Mouse (Mus musculus) heart, postnatal 0 days (tissue): ENCODE results near the gene Ppp6r1. TPM values are rescaled to one million over a fixed set of nuclear protein-coding genes. Genes with fewer than 3 reads are reported as not detected.
A peak's percentile ranks its signal among the peaks of the same experiment; 100 is the strongest.

ENCODE experiments used
- ATAC-seq: fragments of 200-750 bp; cut with Nextera tagmentation; 2 replicates; pipeline ENCODE4 v1.8.0; 2017; ENCODE audit warnings: low read depth, moderate number of reproducible peaks, moderate library complexity; ENCODE audit not compliant: insufficient read depth
- DNase-seq: peaks from one replicate; pipeline ENCODE4 v3.0.0-alpha.2; 2016; ENCODE audit warnings: low spot score
- H3K27ac ChIP-seq: fragments of 300-500 bp; sonication (generic); 2 replicates; pipeline ENCODE4 v1.5.1; 2014; ENCODE audit warnings: low read depth, mild to moderate bottlenecking
- H3K27me3 ChIP-seq: fragments of 300-500 bp; sonication (generic); 2 replicates; pipeline ENCODE4 v1.6.1; 2014; ENCODE audit warnings: low read length, mixed read lengths; ENCODE audit not compliant: control insufficient read depth, insufficient read depth
- H3K36me3 ChIP-seq: fragments of 300-500 bp; sonication (generic); replicated peaks from 2 replicates; pipeline ENCODE4 v1.6.1; 2014; ENCODE audit warnings: low read length, mixed read lengths; ENCODE audit not compliant: control insufficient read depth, insufficient read depth
- H3K4me1 ChIP-seq: fragments of 300-500 bp; sonication (generic); 2 replicates; pipeline ENCODE4 v1.6.1; 2014; ENCODE audit warnings: antibody characterized with exemption; ENCODE audit not compliant: control insufficient read depth, insufficient read depth
- H3K4me2 ChIP-seq: fragments of 300-500 bp; sonication (generic); 2 replicates; pipeline ENCODE4 v1.6.1; 2014; ENCODE audit warnings: low read depth, mild to moderate bottlenecking, low read length, moderate library complexity
- H3K4me3 ChIP-seq: fragments of 300-500 bp; sonication (generic); 2 replicates; pipeline ENCODE4 v1.5.1; 2014; ENCODE audit warnings: low read depth, low read length
- H3K9ac ChIP-seq: fragments of 300-500 bp; sonication (generic); replicated peaks from 2 replicates; pipeline ENCODE4 v1.6.1; 2014; ENCODE audit warnings: low read depth, low read length, mixed read lengths
- H3K9me3 ChIP-seq: fragments of 300-500 bp; sonication (generic); replicated peaks from 2 replicates; pipeline ENCODE4 v1.6.1; 2016; ENCODE audit warnings: low read length; ENCODE audit not compliant: control insufficient read depth
- CTCF ChIP-seq: IDR thresholded peaks from 2 replicates; pipeline ENCODE4 v1.5.1; 2016; ENCODE audit warnings: antibody characterized with exemption, control low read depth, low read depth
- EP300 ChIP-seq: IDR thresholded peaks from 2 replicates; pipeline ENCODE4 v1.6.1; 2016; ENCODE audit warnings: antibody characterized with exemption, low read depth
- WGBS: fragments of 180-500 bp; shearing (Covaris S2); extraction: QIAGEN DNeasy Blood & Tissue Kit; methylation state at CpG from one replicate; pipeline ENCODE4 v1.1.7; 2014; 5-methylcytosine and 5-hydroxymethylcytosine counted together
- polyA plus RNA-seq: library from polyadenylated mRNA; unstranded; fragments of >200 nt; fragmentation: Nextera tagmentation; extraction: Ambion mirVana; gene quantifications from 2 replicates; pipeline ENCODE4 v1.2.1, GENCODE M21; 2015
- total RNA-seq: library from RNA; depleted of rRNA; stranded (reverse); fragments of >200 nt; gene quantifications from 2 replicates; pipeline ENCODE4 v1.2.3, GENCODE M21; 2014; ENCODE audit warnings: low replicate concordance

The Ppp6r1 gene
- total and polyA plus RNA-seq, 2 experiments from 2014 or later, result 5.7 to 101 TPM

- H3K27ac ChIP-seq, result peak overlapping the region; percentile 88
- DNase-seq, result peak; percentile 27
- peak overlapping the region; percentile 91 for H3K4me2 ChIP-seq
- peaks cover 42% of the 10 kb centered on the region for H3K4me1 ChIP-seq
- no peaks in the 10 kb centered on the region for H3K27me3 ChIP-seq
- H3K9ac ChIP-seq, result peak overlapping the region; percentile 91
- H3K4me3 ChIP-seq, result peak overlapping the region; percentile 74
- H3K9me3 ChIP-seq, result no peaks in the 10 kb centered on the region
- TF ChIP-seq CTCF (no peak), EP300 (peak; percentile 8; the same call in 1 of the 2 replicates)
- peak; percentile 45 for ATAC-seq
- peaks cover 14% of the 10 kb centered on the region for H3K36me3 ChIP-seq
- WGBS, result 1% methylated on average over 48 of the region's 78 CpGs
Measured at GRCm38 (mm10) chr7:4658128-4658907, 501 bp downstream of the Ppp6r1 start.

GRCm38 (mm10) chr7:4657521-4658127 lies 1.2 kb downstream of the Ppp6r1 start:
- 26% methylated on average over 9 of the region's 9 CpGs for WGBS
- Histone ChIP-seq H3K27me3 (no peaks in the 10 kb centered on the region), H3K4me1 (peaks cover 42% of the 10 kb centered on the region), H3K4me2 (peak overlapping the region; percentile 91), H3K36me3 (peaks cover 18% of the 10 kb centered on the region; the same call in 1 of the 2 replicates), H3K4me3 (peak overlapping the region; percentile 74), H3K27ac (peak overlapping the region; percentile 88), H3K9me3 (no peaks in the 10 kb centered on the region), H3K9ac (peak overlapping the region; percentile 91)
- no peak for TF ChIP-seq CTCF
- no peak for TF ChIP-seq EP300
- DNase-seq (no peak), ATAC-seq (no peak)

- DNase-seq, result no peak
- no peak for ATAC-seq
- Histone ChIP-seq H3K27ac (no peak overlapping the region), H3K9ac (peak overlapping the region; percentile 91), H3K4me3 (0 out of 2 replicates have a peak overlapping the region, but pooled peaks have one; percentile 74), H3K36me3 (0 out of 2 replicates have a peak, but pooled peaks cover 11% of the 10 kb centered on the region), H3K4me1 (peaks cover 42% of the 10 kb centered on the region), H3K9me3 (no peaks in the 10 kb centered on the region), H3K4me2 (peak overlapping the region; percentile 91), H3K27me3 (no peaks in the 10 kb centered on the region)
- TF ChIP-seq EP300 (no peak), CTCF (no peak)
- WGBS, result 32% methylated on average over 1 of the region's 1 CpGs
Measured at GRCm38 (mm10) chr7:4656818-4657217, 2.0 kb downstream of the Ppp6r1 start.

- H3K27me3 ChIP-seq, result no peaks in the 10 kb centered on the region
- no peak overlapping the region; the same call in 1 of the 2 replicates for H3K4me2 ChIP-seq
- H3K4me3 ChIP-seq, result no peak overlapping the region
- peaks cover 42% of the 10 kb centered on the region for H3K4me1 ChIP-seq
- no peak overlapping the region for H3K9ac ChIP-seq
- H3K27ac ChIP-seq, result no peak overlapping the region
- 0 out of 2 replicates have a peak, but pooled peaks cover 11% of the 10 kb centered on the region for H3K36me3 ChIP-seq
- WGBS, result 61% methylated on average over 1 of the region's 1 CpGs
- no peak for DNase-seq
- no peak for ATAC-seq
- TF ChIP-seq EP300 (no peak), CTCF (no peak)
- no peaks in the 10 kb centered on the region for H3K9me3 ChIP-seq
Measured at GRCm38 (mm10) chr7:4655916-4656315, 2.9 kb downstream of the Ppp6r1 start.

GRCm38 (mm10) chr7:4655393-4655792 lies 3.4 kb downstream of the Ppp6r1 start:
- 73% methylated on average over 4 of the region's 4 CpGs for WGBS
- H3K9ac ChIP-seq, result no peak overlapping the region
- no peak for DNase-seq

More at GRCm38 (mm10) chr7:4655393-4655792, 3.4 kb downstream of the Ppp6r1 start:
- TF ChIP-seq CTCF (no peak), EP300 (no peak)
- peaks cover 42% of the 10 kb centered on the region for H3K4me1 ChIP-seq
- H3K9me3 ChIP-seq, result no peaks in the 10 kb centered on the region
- no peak overlapping the region for H3K4me3 ChIP-seq
- no peaks in the 10 kb centered on the region for H3K27me3 ChIP-seq
- H3K27ac ChIP-seq, result no peak overlapping the region
- H3K4me2 ChIP-seq, result no peak overlapping the region
- no peak for ATAC-seq
- 0 out of 2 replicates have a peak, but pooled peaks cover 11% of the 10 kb centered on the region for H3K36me3 ChIP-seq
